Mouse (Mus musculus) hindbrain, embryonic 12.5 days (tissue): ENCODE measurements around the gene Kif3b. TPM values are rescaled to one million over a fixed set of nuclear protein-coding genes. Genes with fewer than 3 reads are reported as not detected.
"Not testable (repeated sequence)": the region's sequence is repeated elsewhere in the genome, so short reads cannot be mapped to it uniquely, and the experiment has no call there.

Experiments
- ATAC-seq: fragments of 200-750 bp; cut with Nextera tagmentation; 2 replicates; pipeline ENCODE4 v1.8.0; 2017; ENCODE audit warnings: moderate TSS enrichment; ENCODE audit not compliant: low FRiP score
- H3K27ac ChIP-seq: fragments of 300-500 bp; sonication (generic); 2 replicates; pipeline ENCODE4 v1.5.1; 2016; ENCODE audit warnings: mild to moderate bottlenecking
- H3K27me3 ChIP-seq: fragments of 300-500 bp; sonication (generic); 2 replicates; pipeline ENCODE4 v1.6.1; 2016; ENCODE audit warnings: mild to moderate bottlenecking
- H3K36me3 ChIP-seq: fragments of 300-500 bp; sonication (generic); 2 replicates; pipeline ENCODE4 v1.6.1; 2016; ENCODE audit warnings: mild to moderate bottlenecking
- H3K4me1 ChIP-seq: fragments of 300-500 bp; sonication (generic); 2 replicates; pipeline ENCODE4 v1.6.1; 2016
- H3K4me2 ChIP-seq: fragments of 300-500 bp; sonication (generic); replicated peaks from 2 replicates; pipeline ENCODE4 v1.6.1; 2016; ENCODE audit warnings: mild to moderate bottlenecking
- H3K4me3 ChIP-seq: fragments of 300-500 bp; sonication (generic); 2 replicates; pipeline ENCODE4 v1.5.1; 2016; ENCODE audit warnings: mild to moderate bottlenecking
- H3K9ac ChIP-seq: fragments of 300-500 bp; sonication (generic); 2 replicates; pipeline ENCODE4 v1.6.1; 2016; ENCODE audit warnings: mild to moderate bottlenecking, moderate library complexity
- H3K9me3 ChIP-seq: fragments of 300-500 bp; sonication (generic); replicated peaks from 2 replicates; pipeline ENCODE4 v1.6.1; 2016; ENCODE audit warnings: mild to moderate bottlenecking
- WGBS: fragments of 180-500 bp; shearing (Covaris S2); methylation state at CpG from one replicate; pipeline ENCODE4 v1.1.7; 2016; 5-methylcytosine and 5-hydroxymethylcytosine counted together
- polyA plus RNA-seq: library from polyadenylated mRNA; unstranded; fragments of >200 nt; fragmentation: Nextera tagmentation; extraction: Ambion mirVana; gene quantifications from 2 replicates; pipeline ENCODE4 v1.2.1, GENCODE M21; 2016

The Kif3b gene
- polyA plus RNA-seq, 1 experiment from 2014 or later, result 12.7 TPM

- H3K9me3 ChIP-seq, H3K27me3 ChIP-seq, H3K36me3 ChIP-seq, H3K4me3 ChIP-seq, H3K9ac ChIP-seq, ATAC-seq, H3K4me2 ChIP-seq, H3K27ac ChIP-seq, H3K4me1 ChIP-seq: not testable (repeated sequence)
- 91% methylated on average over 3 of the region's 3 CpGs for WGBS
These were observed 15.6 kb upstream of the Kif3b start for GRCm38 (mm10) chr2:153275577-153275976.

- Histone ChIP-seq H3K9me3 (no peaks in the 10 kb centered on the region), H3K36me3 (no peaks in the 10 kb centered on the region), H3K9ac (no peak overlapping the region), H3K27ac (no peak overlapping the region), H3K4me3 (no peak overlapping the region), H3K27me3 (no peaks in the 10 kb centered on the region), H3K4me1 (no peaks in the 10 kb centered on the region), H3K4me2 (no peak overlapping the region)
- ATAC-seq, result no peak
- WGBS, result 91% methylated on average over 6 of the region's 8 CpGs
These were observed 14.8 kb upstream of the Kif3b start for GRCm38 (mm10) chr2:153276440-153276839.

GRCm38 (mm10) chr2:153276846-153277245 lies 14.4 kb upstream of the Kif3b start:
- 98% methylated on average over 5 of the region's 5 CpGs for WGBS
- H3K4me3 ChIP-seq, H3K27ac ChIP-seq, ATAC-seq, H3K4me2 ChIP-seq, H3K9me3 ChIP-seq, H3K27me3 ChIP-seq, H3K36me3 ChIP-seq, H3K9ac ChIP-seq, H3K4me1 ChIP-seq: not testable (repeated sequence)

GRCm38 (mm10) chr2:153278357-153278756 lies 12.9 kb upstream of the Kif3b start:
- WGBS, result 93% methylated on average over 5 of the region's 5 CpGs

GRCm38 (mm10) chr2:153283919-153284318 lies 7.3 kb upstream of the Kif3b start:
- H3K4me2 ChIP-seq, result no peak overlapping the region
- no peaks in the 10 kb centered on the region for H3K36me3 ChIP-seq
- H3K27me3 ChIP-seq, result no peaks in the 10 kb centered on the region
- no peaks in the 10 kb centered on the region for H3K9me3 ChIP-seq
- H3K9ac ChIP-seq, result no peak overlapping the region
- no peaks in the 10 kb centered on the region for H3K4me1 ChIP-seq
- H3K4me3 ChIP-seq, result no peak overlapping the region
- no peak overlapping the region for H3K27ac ChIP-seq
- no peak for ATAC-seq
- WGBS, result 89% methylated on average over 6 of the region's 6 CpGs

More at GRCm38 (mm10) chr2:153278357-153278756, 12.9 kb upstream of the Kif3b start:
- Histone ChIP-seq H3K4me1 (no peaks in the 10 kb centered on the region), H3K4me3 (no peak overlapping the region), H3K27me3 (no peaks in the 10 kb centered on the region), H3K27ac (no peak overlapping the region), H3K9me3 (no peaks in the 10 kb centered on the region), H3K9ac (no peak overlapping the region), H3K4me2 (no peak overlapping the region), H3K36me3 (no peaks in the 10 kb centered on the region)
- ATAC-seq, result no peak

GRCm38 (mm10) chr2:153286524-153286923 lies 4.7 kb upstream of the Kif3b start:
- peaks cover 5% of the 10 kb centered on the region for H3K4me1 ChIP-seq
- H3K36me3 ChIP-seq, result no peaks in the 10 kb centered on the region
- WGBS, result 83% methylated on average over 4 of the region's 4 CpGs
- no peak overlapping the region for H3K4me3 ChIP-seq
- H3K9me3 ChIP-seq, result no peaks in the 10 kb centered on the region
- H3K4me2 ChIP-seq, result no peak overlapping the region
- no peak for ATAC-seq
- no peaks in the 10 kb centered on the region for H3K27me3 ChIP-seq
- H3K27ac ChIP-seq, result no peak overlapping the region
- no peak overlapping the region for H3K9ac ChIP-seq

- Histone ChIP-seq H3K9ac (no peak overlapping the region), H3K27ac (no peak overlapping the region), H3K27me3 (no peaks in the 10 kb centered on the region), H3K4me1 (peaks cover 17% of the 10 kb centered on the region), H3K9me3 (no peaks in the 10 kb centered on the region), H3K4me3 (no peak overlapping the region), H3K36me3 (no peaks in the 10 kb centered on the region), H3K4me2 (no peak overlapping the region)
- no peak for ATAC-seq
- 64% methylated on average over 6 of the region's 6 CpGs for WGBS
These were observed 3.4 kb upstream of the Kif3b start for GRCm38 (mm10) chr2:153287835-153288234.

GRCm38 (mm10) chr2:153292305-153292861 lies 1.2 kb downstream of the Kif3b start:
- Histone ChIP-seq H3K9ac (peak overlapping the region; percentile 95; the same call in 1 of the 2 replicates), H3K4me2 (peak overlapping the region; percentile 87), H3K4me1 (peaks cover 17% of the 10 kb centered on the region), H3K27ac (no peak overlapping the region), H3K4me3 (peak overlapping the region; percentile 89), H3K9me3 (no peaks in the 10 kb centered on the region), H3K27me3 (no peaks in the 10 kb centered on the region), H3K36me3 (no peaks in the 10 kb centered on the region)
- 55% methylated on average over 7 of the region's 7 CpGs for WGBS
- no peak for ATAC-seq

GRCm38 (mm10) chr2:153295196-153295595 lies 4.0 kb downstream of the Kif3b start:
- no peak overlapping the region for H3K4me3 ChIP-seq
- no peak overlapping the region for H3K27ac ChIP-seq
- 90% methylated on average over 4 of the region's 4 CpGs for WGBS
- H3K4me2 ChIP-seq, result no peak overlapping the region
- peaks cover 17% of the 10 kb centered on the region for H3K4me1 ChIP-seq
- ATAC-seq, result no peak
- H3K36me3 ChIP-seq, result no peaks in the 10 kb centered on the region
- no peak overlapping the region for H3K9ac ChIP-seq
- no peaks in the 10 kb centered on the region for H3K27me3 ChIP-seq
- no peaks in the 10 kb centered on the region for H3K9me3 ChIP-seq

- WGBS, result 86% methylated on average over 4 of the region's 4 CpGs
- H3K9me3 ChIP-seq, result no peaks in the 10 kb centered on the region
- H3K4me3 ChIP-seq, result no peak overlapping the region
- peaks cover under 1% of the 10 kb centered on the region for H3K4me1 ChIP-seq
- no peak overlapping the region for H3K9ac ChIP-seq
- no peak overlapping the region for H3K4me2 ChIP-seq
- H3K27ac ChIP-seq, result no peak overlapping the region
- ATAC-seq, result no peak
- no peaks in the 10 kb centered on the region for H3K27me3 ChIP-seq
- no peaks in the 10 kb centered on the region for H3K36me3 ChIP-seq
These were observed 6.6 kb downstream of the Kif3b start for GRCm38 (mm10) chr2:153297771-153298170.

- no peak overlapping the region for H3K4me2 ChIP-seq
- H3K4me1 ChIP-seq, result no peaks in the 10 kb centered on the region
- no peaks in the 10 kb centered on the region for H3K27me3 ChIP-seq
- no peak overlapping the region for H3K4me3 ChIP-seq
- no peaks in the 10 kb centered on the region for H3K36me3 ChIP-seq
- H3K9ac ChIP-seq, result no peak overlapping the region
- WGBS, result 81% methylated on average over 4 of the region's 4 CpGs
- no peaks in the 10 kb centered on the region for H3K9me3 ChIP-seq
- H3K27ac ChIP-seq, result no peak overlapping the region
- no peak for ATAC-seq
These were observed 7.2 kb downstream of the Kif3b start for GRCm38 (mm10) chr2:153298460-153298859.

GRCm38 (mm10) chr2:153298863-153299262 lies 7.7 kb downstream of the Kif3b start:
- 77% methylated on average over 4 of the region's 4 CpGs for WGBS
- H3K4me2 ChIP-seq, result no peak overlapping the region
- no peak overlapping the region for H3K27ac ChIP-seq
- no peak overlapping the region for H3K9ac ChIP-seq
- no peak overlapping the region for H3K4me3 ChIP-seq
- H3K27me3 ChIP-seq, result no peaks in the 10 kb centered on the region
- H3K9me3 ChIP-seq, result no peaks in the 10 kb centered on the region
- H3K4me1 ChIP-seq, result no peaks in the 10 kb centered on the region
- ATAC-seq, result no peak
- no peaks in the 10 kb centered on the region for H3K36me3 ChIP-seq

GRCm38 (mm10) chr2:153301123-153301522 lies 9.9 kb downstream of the Kif3b start:
- Histone ChIP-seq H3K27ac (no peak overlapping the region), H3K4me3 (no peak overlapping the region), H3K4me2 (no peak overlapping the region), H3K4me1 (no peaks in the 10 kb centered on the region), H3K36me3 (no peaks in the 10 kb centered on the region), H3K9me3 (no peaks in the 10 kb centered on the region), H3K27me3 (no peaks in the 10 kb centered on the region), H3K9ac (no peak overlapping the region)
- no peak for ATAC-seq
- 94% methylated on average over 5 of the region's 5 CpGs for WGBS
